Mouse (Mus musculus) MEL (cell line): ENCODE results near the gene Mrpl47. TPM values are rescaled to one million over a fixed set of nuclear protein-coding genes. Genes with fewer than 3 reads are reported as not detected.
"Not testable (repeated sequence)": the region's sequence is repeated elsewhere in the genome, so short reads cannot be mapped to it uniquely, and the experiment has no call there.

Experiments used
- DNase-seq: peaks from one replicate; pipeline ENCODE4 v3.0.0; 2011; ENCODE audit warnings: low read depth, low spot score
- H3K27ac ChIP-seq: 2 replicates; pipeline ENCODE4 v1.5.1; 2012; ENCODE audit warnings: low read depth, mild to moderate bottlenecking, control low read depth, low read length, moderate library complexity; ENCODE audit not compliant: control insufficient read depth
- H3K27me3 ChIP-seq, 2 experiments: fragments of 150-350 bp in 1 of 2; sonication (generic) in 1 of 2; 2 replicates each; pipeline ENCODE4 v1.6.1; 2012; ENCODE audit warnings: low read length in 2 of 2, mild to moderate bottlenecking in 2 of 2, improper control_type of control experiment in 1 of 2, moderate library complexity in 1 of 2; ENCODE audit not compliant: insufficient read depth in 2 of 2, control insufficient read depth in 1 of 2
- H3K36me3 ChIP-seq, 2 experiments: 2 replicates each; pipeline ENCODE4 v1.6.1; 2012 to 2014; ENCODE audit warnings: low read length in 2 of 2, improper control_type of control experiment in 1 of 2, inconsistent platforms in 1 of 2, mild to moderate bottlenecking in 1 of 2; ENCODE audit not compliant: insufficient read depth in 2 of 2, control insufficient read depth in 1 of 2
- H3K4me1 ChIP-seq, 2 experiments: fragments of 150-350 bp in 1 of 2; sonication (generic) in 1 of 2; 2 replicates each; pipeline ENCODE4 v1.6.1; 2012; ENCODE audit warnings: low read length in 2 of 2, improper control_type of control experiment in 1 of 2, mild to moderate bottlenecking in 1 of 2; ENCODE audit not compliant: insufficient read depth in 2 of 2, control insufficient read depth in 1 of 2
- H3K4me3 ChIP-seq, 2 experiments: fragments of 150-350 bp in 1 of 2; sonication (generic) in 1 of 2; 2 replicates each; pipeline ENCODE4 v1.5.1; 2012; ENCODE audit warnings: low read depth in 2 of 2, low read length in 2 of 2, mild to moderate bottlenecking in 2 of 2, moderate library complexity in 2 of 2, control low read depth in 1 of 2, improper control_type of control experiment in 1 of 2; ENCODE audit not compliant: control insufficient read depth in 1 of 2, insufficient read depth in 1 of 2
- H3K79me2 ChIP-seq: 2 replicates; pipeline ENCODE4 v1.6.1; 2012; ENCODE audit warnings: mild to moderate bottlenecking, low read length, moderate library complexity; ENCODE audit not compliant: control insufficient read depth, poor library complexity, insufficient read depth
- H3K9ac ChIP-seq: 2 replicates; pipeline ENCODE4 v1.6.1; 2012; ENCODE audit warnings: low read depth, mild to moderate bottlenecking, control low read depth, low read length, moderate library complexity; ENCODE audit not compliant: control insufficient read depth, poor library complexity, severe bottlenecking
- H3K9me3 ChIP-seq: fragments of 150-350 bp; sonication (generic); replicated peaks from 2 replicates; pipeline ENCODE4 v1.6.1; 2012; ENCODE audit warnings: mild to moderate bottlenecking, low read length, improper control_type of control experiment, moderate library complexity; ENCODE audit not compliant: insufficient read depth
- BHLHE40 ChIP-seq: IDR thresholded peaks from 2 replicates; pipeline ENCODE4 v1.6.1; 2012; ENCODE audit warnings: low read depth, mild to moderate bottlenecking, inconsistent platforms, low read length, improper control_type of control experiment, borderline replicate concordance
- CHD2 ChIP-seq: IDR thresholded peaks from 2 replicates; pipeline ENCODE4 v1.6.1; 2011; ENCODE audit warnings: low read length, improper control_type of control experiment
- E2F4 ChIP-seq: IDR thresholded peaks from 2 replicates; pipeline ENCODE4 v1.6.1; 2011; ENCODE audit warnings: low read depth, low read length, improper control_type of control experiment, borderline replicate concordance
- ETS1 ChIP-seq: IDR thresholded peaks from 2 replicates; pipeline ENCODE4 v1.6.1; 2012; ENCODE audit warnings: low read depth, mild to moderate bottlenecking, inconsistent platforms, low read length, improper control_type of control experiment, moderate library complexity
- HCFC1 ChIP-seq: IDR thresholded peaks from 2 replicates; pipeline ENCODE4 v1.6.1; 2012; ENCODE audit warnings: low read depth, mild to moderate bottlenecking, inconsistent platforms, low read length, improper control_type of control experiment, moderate library complexity
- MAX ChIP-seq: IDR thresholded peaks from 2 replicates; pipeline ENCODE4 v1.6.1; 2011; ENCODE audit warnings: low read length, improper control_type of control experiment
- MAZ ChIP-seq: IDR thresholded peaks from 2 replicates; pipeline ENCODE4 v1.6.1; 2012; ENCODE audit warnings: low read depth, mild to moderate bottlenecking, inconsistent platforms, low read length, improper control_type of control experiment
- MEF2A ChIP-seq: IDR thresholded peaks from 2 replicates; pipeline ENCODE4 v1.6.1; 2014; ENCODE audit warnings: low read depth, mild to moderate bottlenecking, inconsistent platforms, low read length, improper control_type of control experiment; ENCODE audit not compliant: poor library complexity, insufficient replicate concordance, severe bottlenecking; ENCODE audit errors: extremely low read depth
- MXI1 ChIP-seq: IDR thresholded peaks from 2 replicates; pipeline ENCODE4 v1.6.1; 2011; ENCODE audit warnings: mild to moderate bottlenecking, low read depth, low read length, improper control_type of control experiment
- POLR2A ChIP-seq, 2 experiments: IDR thresholded peaks; 2 replicates each; pipeline ENCODE4 v1.6.1; 2011 to 2012; ENCODE audit warnings: low read length in 2 of 2, mild to moderate bottlenecking in 2 of 2, control low read depth in 1 of 2, improper control_type of control experiment in 1 of 2, low read depth in 1 of 2, moderate library complexity in 1 of 2; ENCODE audit not compliant: control insufficient read depth in 1 of 2, insufficient read depth in 1 of 2, poor library complexity in 1 of 2
- POLR2AphosphoS2 ChIP-seq: IDR thresholded peaks from 2 replicates; pipeline ENCODE4 v1.6.1; 2011; ENCODE audit warnings: low read length, improper control_type of control experiment
- POLR2AphosphoS5 ChIP-seq: IDR thresholded peaks from 2 replicates; pipeline ENCODE4 v1.6.1; 2012; ENCODE audit warnings: low read depth, borderline replicate concordance, mild to moderate bottlenecking, inconsistent platforms, low read length, moderate library complexity, mixed read lengths
- RAD21 ChIP-seq: IDR thresholded peaks from 2 replicates; pipeline ENCODE4 v1.6.1; 2011; ENCODE audit warnings: mild to moderate bottlenecking, low read depth, low read length, improper control_type of control experiment
- RCOR1 ChIP-seq: IDR thresholded peaks from 2 replicates; pipeline ENCODE4 v1.6.1; 2012; ENCODE audit warnings: low read depth, mild to moderate bottlenecking, inconsistent platforms, low read length, improper control_type of control experiment
- SIN3A ChIP-seq: IDR thresholded peaks from 2 replicates; pipeline ENCODE4 v1.6.1; 2012; ENCODE audit warnings: low read length, improper control_type of control experiment, inconsistent platforms
- SMC3 ChIP-seq: IDR thresholded peaks from 2 replicates; pipeline ENCODE4 v1.6.1; 2011; ENCODE audit warnings: low read depth, low read length, improper control_type of control experiment
- TAL1 ChIP-seq: IDR thresholded peaks from 2 replicates; pipeline ENCODE4 v1.6.1; 2012; ENCODE audit warnings: mild to moderate bottlenecking, inconsistent platforms, low read length, moderate library complexity, mixed read lengths
- TBP ChIP-seq: IDR thresholded peaks from 2 replicates; pipeline ENCODE4 v1.8.0; 2011; ENCODE audit warnings: low read depth, low read length, improper control_type of control experiment
- TCF12 ChIP-seq: IDR thresholded peaks from 2 replicates; pipeline ENCODE4 v1.6.1; 2014; ENCODE audit warnings: low read depth, mild to moderate bottlenecking, inconsistent platforms, low read length, improper control_type of control experiment, moderate library complexity
- UBTF ChIP-seq: IDR thresholded peaks from 2 replicates; pipeline ENCODE4 v1.6.1; 2012; ENCODE audit warnings: low read depth, mild to moderate bottlenecking, inconsistent platforms, low read length, improper control_type of control experiment, moderate library complexity, borderline replicate concordance; ENCODE audit not compliant: insufficient read depth
- USF1 ChIP-seq: IDR thresholded peaks from 2 replicates; pipeline ENCODE4 v1.6.1; 2014; ENCODE audit warnings: low read depth, mild to moderate bottlenecking, inconsistent platforms, low read length, improper control_type of control experiment, moderate library complexity
- ZKSCAN1 ChIP-seq: IDR thresholded peaks from 2 replicates; pipeline ENCODE4 v1.6.1; 2012; ENCODE audit warnings: low read depth, mild to moderate bottlenecking, inconsistent platforms, low read length, improper control_type of control experiment, moderate library complexity
- polyA plus RNA-seq, 2 experiments: library from polyadenylated mRNA; stranded (reverse) in 1 of 2; unstranded in 1 of 2; fragments of >175 nt in 1 of 2; fragments of >200 nt in 1 of 2; gene quantifications; 2 replicates each; pipeline versions ENCODE4 v1.2.1 to v1.2.4; 2012; ENCODE audit warnings: low replicate concordance in 2 of 2, low read depth in 1 of 2; ENCODE audit not compliant: insufficient read length in 2 of 2, insufficient read depth in 1 of 2, missing spikeins in 1 of 2
- total RNA-seq: library from RNA; depleted of rRNA; stranded (reverse); fragments of 300-350 nt; gene quantifications from 2 replicates; pipeline ENCODE4 v1.2.3, GENCODE M21; 2012

Mrpl47 gene
- total and polyA plus RNA-seq, 3 experiments, result 70.3 to 73.1 TPM; not detected in 1

DNA sequence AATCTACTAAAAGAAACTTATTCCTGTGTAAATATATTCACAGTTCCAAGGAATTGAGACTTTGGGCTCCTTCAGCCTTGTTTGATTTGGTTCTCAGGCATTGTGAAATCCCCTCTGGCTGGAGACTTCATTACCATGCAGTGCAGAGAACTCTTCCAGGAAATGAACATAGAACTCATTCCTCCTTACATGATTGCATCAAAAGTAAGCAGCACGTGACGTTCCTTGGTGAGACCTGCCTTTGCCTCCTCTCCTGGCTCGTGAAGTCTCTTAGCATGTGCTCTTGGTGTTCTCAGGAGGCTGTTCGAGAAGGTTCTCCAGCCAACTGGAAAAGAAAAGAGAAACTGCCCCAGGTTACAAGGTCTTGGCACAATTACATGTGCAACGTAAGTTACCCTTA, 19.1 kb downstream of the Mrpl47 start:
- DNase-seq, result no peak
- H3K79me2 ChIP-seq, result 0 out of 2 replicates have a peak, but pooled peaks cover 1% of the 10 kb centered on the region

DNA sequence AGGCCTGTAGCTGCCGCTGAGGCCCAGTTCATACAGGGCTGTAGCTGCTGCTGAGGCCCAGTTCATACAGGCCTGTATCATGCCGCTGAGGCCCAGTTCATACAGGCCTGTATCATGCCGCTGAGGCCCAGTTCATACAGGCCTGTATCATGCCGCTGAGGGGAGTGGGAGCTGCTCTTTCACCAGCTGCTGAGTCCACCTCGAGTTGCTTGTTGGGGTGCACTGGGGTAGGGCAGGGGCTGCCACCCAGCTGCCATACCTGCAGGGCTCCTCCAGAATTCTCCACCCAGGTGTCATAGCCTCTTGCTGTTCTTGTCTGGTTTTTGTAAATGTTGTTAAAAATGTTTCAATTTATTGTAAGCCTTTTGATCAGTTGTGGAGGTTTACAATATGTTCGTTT, 20.0 kb downstream of the Mrpl47 start:
- not testable (repeated sequence) for H3K9me3 ChIP-seq, H3K4me1 ChIP-seq, H3K27me3 ChIP-seq, H3K9ac ChIP-seq, H3K79me2 ChIP-seq, H3K4me3 ChIP-seq, DNase-seq, H3K27ac ChIP-seq
- peaks cover 0 to 49% of the 10 kb centered on the region in 2 experiments; a peak in 3 of 4 replicates for H3K36me3 ChIP-seq

More for the DNA sequence above, 19.1 kb downstream of the Mrpl47 start:
- H3K27ac ChIP-seq, result no peak overlapping the region
- TF ChIP-seq SMC3 (no peak), BHLHE40 (no peak), ETS1 (no peak)
- TF ChIP-seq, all 39 proteins: peak for 0
- H3K4me1 ChIP-seq, result no peaks in the 10 kb centered on the region
- H3K36me3 ChIP-seq, result peaks cover 0 to 55% of the 10 kb centered on the region in 2 experiments; a peak in 3 of 4 replicates
- H3K9ac ChIP-seq, result no peak overlapping the region
- no peak overlapping the region for H3K4me3 ChIP-seq
- H3K27me3 ChIP-seq, result no peaks in the 10 kb centered on the region
- no peaks in the 10 kb centered on the region for H3K9me3 ChIP-seq

DNA sequence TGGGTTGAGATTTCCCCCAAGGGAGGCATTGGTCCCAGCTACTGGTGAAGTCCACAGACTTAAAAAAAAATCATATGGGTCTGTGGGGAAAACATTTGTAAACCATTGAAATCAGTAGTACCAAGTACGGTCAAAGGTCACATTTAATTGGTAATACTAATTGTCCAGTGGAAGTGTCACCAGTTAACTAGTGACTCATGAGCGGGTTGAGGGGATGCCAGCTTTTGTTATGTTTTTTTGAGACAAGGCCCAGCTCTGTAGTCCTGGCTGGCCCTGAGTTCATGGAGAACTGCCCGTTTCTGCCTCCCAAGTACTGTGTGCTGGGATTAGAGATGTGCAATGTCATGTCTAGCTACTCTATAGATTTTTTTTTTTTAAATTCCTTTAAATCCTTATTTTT, 23.7 kb downstream of the Mrpl47 start:
- TF ChIP-seq MXI1, result no peak
- TF ChIP-seq USF1, result no peak
- no peak for TF ChIP-seq POLR2AphosphoS2
- no peak for TF ChIP-seq TCF12
- no peak for TF ChIP-seq BHLHE40
- no peak for TF ChIP-seq SIN3A
- TF ChIP-seq MAZ, result no peak
- TF ChIP-seq CHD2, result no peak
- TF ChIP-seq TBP, result no peak
- no peak for TF ChIP-seq UBTF
- TF ChIP-seq ZKSCAN1, result no peak
- TF ChIP-seq TAL1, result no peak
- no peak for TF ChIP-seq RAD21
- TF ChIP-seq MAX, result no peak
- no peak for TF ChIP-seq POLR2AphosphoS5
- TF ChIP-seq E2F4, result no peak
- TF ChIP-seq POLR2A (IDR thresholded peaks at IDR 0.05; ENCODE audit: control insufficient read depth in 1 of 2, insufficient read depth in 1 of 2, low read depth in 1 of 2, low read length in 2 of 2, poor library complexity in 1 of 2), result no peak
- TF ChIP-seq MEF2A, result no peak
- no peak for TF ChIP-seq HCFC1
- TF ChIP-seq RCOR1, result no peak
- H3K4me1 ChIP-seq, result peaks cover 0 to 3% of the 10 kb centered on the region in 2 experiments; a peak in 2 of 4 replicates
- no peak overlapping the region for H3K9ac ChIP-seq

More for the DNA sequence above, 23.7 kb downstream of the Mrpl47 start:
- H3K4me3 ChIP-seq, result no peak overlapping the region
- no peaks in the 10 kb centered on the region for H3K27me3 ChIP-seq
- peaks cover 12 to 41% of the 10 kb centered on the region in 2 experiments for H3K36me3 ChIP-seq
- DNase-seq, result no peak
- H3K79me2 ChIP-seq, result peaks cover 22% of the 10 kb centered on the region
- H3K9me3 ChIP-seq, result no peaks in the 10 kb centered on the region
- H3K27ac ChIP-seq, result no peak overlapping the region
